In genomic region chr8:36309326-36309725, GRCm38 (mm10) we compare ENCODE assay signal across 21 mouse cellular contexts.
"Had no signal": no experiment of that assay in that cellular context is flagged by ENCODE, and none has a peak within 500 bp of the region (broad histone marks: within the 10 kb centered on the region; RNA-seq: fewer than 3 reads in every experiment).

No protein-coding gene starts in this region.

- H3K4me3 ChIP-seq: liver, embryonic 15.5 days; lung, embryonic 15.5 days; midbrain, embryonic 10.5 days; midbrain, embryonic 12.5 days; myocyte; neural tube, embryonic 13.5 days; neural tube, embryonic 15.5 days had no signal

- H3K36me3 ChIP-seq: liver, embryonic 15.5 days; lung, embryonic 15.5 days; midbrain, embryonic 10.5 days; midbrain, embryonic 12.5 days; neural tube, embryonic 13.5 days; neural tube, embryonic 15.5 days had no signal

- H3K4me2 ChIP-seq: liver, embryonic 15.5 days; lung, embryonic 15.5 days; midbrain, embryonic 12.5 days; neural tube, embryonic 13.5 days; neural tube, embryonic 15.5 days had no signal

- H3K4me1 ChIP-seq: liver, embryonic 15.5 days; lung, embryonic 15.5 days; midbrain, embryonic 10.5 days; midbrain, embryonic 12.5 days; neural tube, embryonic 13.5 days; neural tube, embryonic 15.5 days had no signal

- H3K27ac ChIP-seq: liver, embryonic 15.5 days; lung, embryonic 15.5 days; macrophage; midbrain, embryonic 10.5 days; midbrain, embryonic 12.5 days; neural tube, embryonic 13.5 days; neural tube, embryonic 15.5 days had no signal

- H3K9me3 ChIP-seq: liver, embryonic 15.5 days; lung, embryonic 15.5 days; midbrain, embryonic 10.5 days; midbrain, embryonic 12.5 days; neural tube, embryonic 13.5 days; neural tube, embryonic 15.5 days had no signal

- H3K9ac ChIP-seq: liver, embryonic 15.5 days; liver, postnatal 0 days; lung, embryonic 15.5 days; midbrain, embryonic 12.5 days; neural tube, embryonic 13.5 days; neural tube, embryonic 15.5 days had no signal

- H3K27me3 ChIP-seq: liver, embryonic 15.5 days; lung, embryonic 15.5 days; midbrain, embryonic 12.5 days; neural tube, embryonic 13.5 days; neural tube, embryonic 15.5 days had no signal

- ATAC-seq: liver, postnatal 0 days; lung, postnatal 0 days; midbrain, embryonic 16.5 days had no signal

- DNase-seq: liver, postnatal 0 days; lung, adult 2 months; lung, postnatal 14 days; lung, postnatal 36 days; retina, postnatal 1 day; right cerebral cortex, adult 18-20 months; right cerebral cortex, postnatal 25 days; spleen, adult 18-20 months; thymus, adult 2 months; thymus, postnatal 25 days; thymus, postnatal 4 days had no signal
